Mouse (Mus musculus): Measurements from ENCODE around the gene Hnrnph1. TPM values are rescaled to one million over a fixed set of nuclear protein-coding genes. Genes with fewer than 3 reads are reported as not detected.
A peak's percentile ranks its signal among the peaks of the same experiment; 100 is the strongest.
"Not testable (repeated sequence)": the region's sequence is repeated elsewhere in the genome, so short reads cannot be mapped to it uniquely, and the experiment has no call there.

Hnrnph1 gene
- polyA plus RNA-seq, 1 experiment from 2014 or later: 395 TPM

- H3K27ac ChIP-seq: no peak overlapping the region
- H3K9ac ChIP-seq: no peak overlapping the region
- H3K4me1 ChIP-seq: peaks cover 8% of the 10 kb centered on the region
- H3K4me2 ChIP-seq: no peak overlapping the region
- H3K36me3 ChIP-seq: no peaks in the 10 kb centered on the region
- H3K4me3 ChIP-seq: no peak overlapping the region
- ATAC-seq (ENCODE audit: insufficient number of reproducible peaks, low FRiP score, low TSS enrichment, low read depth): no peak
- no peaks in the 10 kb centered on the region for H3K27me3 ChIP-seq
- WGBS: 54% methylated on average over 1 of the region's 1 CpGs
- no peaks in the 10 kb centered on the region for H3K9me3 ChIP-seq
These were observed 21.4 kb upstream of the Hnrnph1 start for GRCm38 (mm10) chr11:50355395-50355794.

- Histone ChIP-seq H3K9me3 (no peaks in the 10 kb centered on the region), H3K9ac (peak overlapping the region; percentile 42), H3K4me1 (peaks cover 8% of the 10 kb centered on the region), H3K27ac (no peak overlapping the region), H3K4me2 (peak overlapping the region; percentile 90), H3K4me3 (peak overlapping the region; percentile 58), H3K27me3 (no peaks in the 10 kb centered on the region), H3K36me3 (no peaks in the 10 kb centered on the region)
- WGBS: 1% methylated on average over 74 of the region's 74 CpGs
- 0 out of 2 replicates have a peak, but pooled peaks have one; percentile 48 for ATAC-seq (ENCODE audit: insufficient number of reproducible peaks, low FRiP score, low TSS enrichment, low read depth)
These were observed 17.6 kb upstream of the Hnrnph1 start for GRCm38 (mm10) chr11:50358950-50359861.

GRCm38 (mm10) chr11:50361282-50361681, 15.5 kb upstream of the Hnrnph1 start:
- not testable (repeated sequence) for H3K4me1 ChIP-seq; H3K9me3 ChIP-seq; ATAC-seq (ENCODE audit: insufficient number of reproducible peaks, low FRiP score, low TSS enrichment, low read depth); H3K36me3 ChIP-seq; H3K27ac ChIP-seq; H3K4me2 ChIP-seq; H3K27me3 ChIP-seq; H3K9ac ChIP-seq; H3K4me3 ChIP-seq
- 76% methylated on average over 1 of the region's 1 CpGs for WGBS

GRCm38 (mm10) chr11:50364548-50364947, 12.2 kb upstream of the Hnrnph1 start:
- WGBS: 3% methylated on average over 4 of the region's 4 CpGs
- no peaks in the 10 kb centered on the region for H3K36me3 ChIP-seq
- H3K27ac ChIP-seq: no peak overlapping the region
- H3K4me1 ChIP-seq: 0 out of 2 replicates have a peak, but pooled peaks cover 1% of the 10 kb centered on the region
- no peak for ATAC-seq (ENCODE audit: insufficient number of reproducible peaks, low FRiP score, low TSS enrichment, low read depth)
- H3K4me2 ChIP-seq: no peak overlapping the region
- H3K4me3 ChIP-seq: no peak overlapping the region
- no peaks in the 10 kb centered on the region for H3K9me3 ChIP-seq
- H3K27me3 ChIP-seq: no peaks in the 10 kb centered on the region
- no peak overlapping the region for H3K9ac ChIP-seq

GRCm38 (mm10) chr11:50365322-50365721, 11.5 kb upstream of the Hnrnph1 start:
- ATAC-seq (ENCODE audit: insufficient number of reproducible peaks, low FRiP score, low TSS enrichment, low read depth): no peak
- no peak overlapping the region for H3K9ac ChIP-seq
- no peaks in the 10 kb centered on the region for H3K9me3 ChIP-seq
- H3K4me2 ChIP-seq: no peak overlapping the region
- no peaks in the 10 kb centered on the region for H3K36me3 ChIP-seq
- no peaks in the 10 kb centered on the region for H3K27me3 ChIP-seq
- H3K4me3 ChIP-seq: no peak overlapping the region
- no peak overlapping the region for H3K27ac ChIP-seq
- H3K4me1 ChIP-seq: no peaks in the 10 kb centered on the region

GRCm38 (mm10) chr11:50367531-50367930, 9.3 kb upstream of the Hnrnph1 start:
- no peak for ATAC-seq (ENCODE audit: insufficient number of reproducible peaks, low FRiP score, low TSS enrichment, low read depth)
- Histone ChIP-seq H3K4me1 (0 out of 2 replicates have a peak, but pooled peaks cover 7% of the 10 kb centered on the region), H3K27ac (no peak overlapping the region), H3K4me2 (no peak overlapping the region), H3K36me3 (no peaks in the 10 kb centered on the region), H3K9me3 (no peaks in the 10 kb centered on the region), H3K9ac (no peak overlapping the region), H3K27me3 (no peaks in the 10 kb centered on the region), H3K4me3 (no peak overlapping the region)
- WGBS: 91% methylated on average over 9 of the region's 9 CpGs

- ATAC-seq (ENCODE audit: insufficient number of reproducible peaks, low FRiP score, low TSS enrichment, low read depth): no peak
- no peaks in the 10 kb centered on the region for H3K36me3 ChIP-seq
- H3K4me1 ChIP-seq: 0 out of 2 replicates have a peak, but pooled peaks cover 7% of the 10 kb centered on the region
- H3K9me3 ChIP-seq: no peaks in the 10 kb centered on the region
- H3K4me2 ChIP-seq: no peak overlapping the region
- H3K9ac ChIP-seq: no peak overlapping the region
- no peaks in the 10 kb centered on the region for H3K27me3 ChIP-seq
- no peak overlapping the region for H3K27ac ChIP-seq
- H3K4me3 ChIP-seq: no peak overlapping the region
- WGBS: 86% methylated on average over 5 of the region's 5 CpGs
These were observed 7.4 kb upstream of the Hnrnph1 start for GRCm38 (mm10) chr11:50369360-50369911.

- H3K9ac ChIP-seq: 0 out of 2 replicates have a peak overlapping the region, but pooled peaks have one; percentile 41
- no peaks in the 10 kb centered on the region for H3K27me3 ChIP-seq
- H3K27ac ChIP-seq: no peak overlapping the region
- WGBS: 57% methylated on average over 4 of the region's 4 CpGs
- H3K4me2 ChIP-seq: peak overlapping the region; percentile 60
- no peaks in the 10 kb centered on the region for H3K9me3 ChIP-seq
- no peak overlapping the region for H3K4me3 ChIP-seq
- 0 out of 2 replicates have a peak, but pooled peaks cover 7% of the 10 kb centered on the region for H3K4me1 ChIP-seq
- no peaks in the 10 kb centered on the region for H3K36me3 ChIP-seq
- ATAC-seq (ENCODE audit: insufficient number of reproducible peaks, low FRiP score, low TSS enrichment, low read depth): no peak
These were observed 5.8 kb upstream of the Hnrnph1 start for GRCm38 (mm10) chr11:50370969-50371368.

- 3% methylated on average over 18 of the region's 18 CpGs for WGBS
These were observed 5.4 kb upstream of the Hnrnph1 start for GRCm38 (mm10) chr11:50371399-50371841.

GRCm38 (mm10) chr11:50371911-50372310, 4.9 kb upstream of the Hnrnph1 start:
- H3K4me2 ChIP-seq: peak overlapping the region; percentile 60

More at GRCm38 (mm10) chr11:50371399-50371841, 5.4 kb upstream of the Hnrnph1 start:
- H3K4me2 ChIP-seq: peak overlapping the region; percentile 60
- peaks cover 10% of the 10 kb centered on the region for H3K4me1 ChIP-seq
- peak overlapping the region; percentile 41 for H3K9ac ChIP-seq
- H3K4me3 ChIP-seq: peak overlapping the region; percentile 41
- peak overlapping the region; percentile 69 for H3K27ac ChIP-seq
- no peaks in the 10 kb centered on the region for H3K27me3 ChIP-seq
- no peaks in the 10 kb centered on the region for H3K36me3 ChIP-seq
- ATAC-seq (ENCODE audit: insufficient number of reproducible peaks, low FRiP score, low TSS enrichment, low read depth): no peak
- H3K9me3 ChIP-seq: no peaks in the 10 kb centered on the region

GRCm38 (mm10) chr11:50373086-50373485, 3.7 kb upstream of the Hnrnph1 start:
- H3K4me2 ChIP-seq: no peak overlapping the region
- no peak for ATAC-seq (ENCODE audit: insufficient number of reproducible peaks, low FRiP score, low TSS enrichment, low read depth)
- no peaks in the 10 kb centered on the region for H3K36me3 ChIP-seq

More at GRCm38 (mm10) chr11:50371911-50372310, 4.9 kb upstream of the Hnrnph1 start:
- Histone ChIP-seq H3K27me3 (no peaks in the 10 kb centered on the region), H3K4me3 (no peak overlapping the region), H3K9me3 (no peaks in the 10 kb centered on the region), H3K27ac (no peak overlapping the region), H3K36me3 (no peaks in the 10 kb centered on the region), H3K9ac (no peak overlapping the region), H3K4me1 (peaks cover 13% of the 10 kb centered on the region)
- 83% methylated on average over 1 of the region's 1 CpGs for WGBS
- ATAC-seq (ENCODE audit: insufficient number of reproducible peaks, low FRiP score, low TSS enrichment, low read depth): no peak

GRCm38 (mm10) chr11:50373621-50374020, 3.2 kb upstream of the Hnrnph1 start:
- Histone ChIP-seq H3K4me2 (no peak overlapping the region), H3K27ac (no peak overlapping the region), H3K9ac (no peak overlapping the region), H3K4me3 (no peak overlapping the region), H3K4me1 (peaks cover 13% of the 10 kb centered on the region), H3K9me3 (no peaks in the 10 kb centered on the region), H3K36me3 (no peaks in the 10 kb centered on the region), H3K27me3 (no peaks in the 10 kb centered on the region)
- no peak for ATAC-seq (ENCODE audit: insufficient number of reproducible peaks, low FRiP score, low TSS enrichment, low read depth)
- 88% methylated on average over 1 of the region's 1 CpGs for WGBS

More at GRCm38 (mm10) chr11:50373086-50373485, 3.7 kb upstream of the Hnrnph1 start:
- Histone ChIP-seq H3K27me3 (no peaks in the 10 kb centered on the region), H3K9ac (no peak overlapping the region), H3K27ac (no peak overlapping the region), H3K4me3 (no peak overlapping the region), H3K9me3 (no peaks in the 10 kb centered on the region), H3K4me1 (peaks cover 13% of the 10 kb centered on the region)

Measured in limb, embryonic 15.5 days (tissue).